Mouse (Mus musculus) cerebellum, adult 9-11 months (tissue): ENCODE data around the gene Jagn1.

ENCODE experiments used
- DNase-seq: peaks from one replicate; pipeline ENCODE4 v3.0.0; 2022

Jagn1 gene

DNA sequence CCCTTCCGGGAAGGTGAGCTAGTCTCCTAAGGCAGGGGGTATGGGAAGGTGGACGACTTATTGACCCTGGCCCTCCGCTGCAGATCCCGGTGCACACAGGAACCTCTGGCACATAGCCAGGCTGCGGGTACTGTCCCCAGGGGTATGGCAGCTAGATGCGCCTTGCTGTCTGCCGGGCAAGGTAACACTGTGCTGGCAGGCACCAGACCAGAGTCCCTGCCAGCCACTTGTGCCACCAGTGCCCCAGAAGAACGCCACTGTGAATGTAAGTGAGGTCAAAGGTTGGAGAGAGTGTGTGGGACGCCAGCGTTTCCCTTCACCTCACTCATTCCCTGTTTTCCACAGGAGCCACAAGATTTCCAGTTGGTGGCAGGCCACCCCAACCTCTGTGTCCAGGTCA is 36.5 kb downstream of the Jagn1 start:
- peak; percentile 36 for DNase-seq

DNA sequence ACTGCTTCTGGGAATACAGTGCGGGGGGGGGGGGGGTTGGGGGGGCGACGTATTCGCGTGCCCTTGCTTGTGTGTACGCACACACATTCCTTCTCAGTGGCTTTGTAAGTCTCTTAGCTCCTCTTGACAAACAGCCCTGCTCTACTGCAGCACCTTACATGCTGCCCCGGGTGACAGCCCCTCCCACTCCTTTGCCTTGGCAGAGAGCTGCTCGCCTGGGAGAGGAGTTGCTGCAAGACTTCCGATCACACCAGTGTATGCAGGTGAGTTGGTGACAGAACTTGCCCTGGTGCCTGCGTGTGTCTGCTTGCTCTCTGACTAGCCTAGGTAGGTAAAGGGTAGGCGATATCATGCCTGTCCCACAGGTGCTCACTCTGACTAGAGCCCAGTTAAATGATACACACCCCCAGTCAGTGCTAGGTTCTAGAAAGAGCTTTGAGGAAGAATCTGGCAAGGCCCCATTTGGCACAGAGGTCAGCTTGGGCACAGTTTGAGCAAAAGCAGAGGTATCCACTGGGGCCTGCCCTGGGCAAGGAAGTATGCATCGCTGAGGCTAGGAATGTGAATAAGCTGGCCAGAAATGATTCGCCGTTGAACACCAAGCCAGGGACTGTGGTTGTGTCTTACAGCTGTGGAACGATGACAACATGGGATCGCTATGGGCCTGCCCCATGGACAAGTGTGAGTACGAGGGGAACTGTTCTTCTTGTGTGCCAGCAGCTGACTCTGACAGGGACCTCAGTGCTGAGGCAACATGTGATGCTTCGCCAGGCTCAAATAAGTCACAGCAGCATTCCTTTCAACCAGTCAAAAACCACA is 38.4 kb downstream of the Jagn1 start:
- peak; percentile 48 for DNase-seq

DNA sequence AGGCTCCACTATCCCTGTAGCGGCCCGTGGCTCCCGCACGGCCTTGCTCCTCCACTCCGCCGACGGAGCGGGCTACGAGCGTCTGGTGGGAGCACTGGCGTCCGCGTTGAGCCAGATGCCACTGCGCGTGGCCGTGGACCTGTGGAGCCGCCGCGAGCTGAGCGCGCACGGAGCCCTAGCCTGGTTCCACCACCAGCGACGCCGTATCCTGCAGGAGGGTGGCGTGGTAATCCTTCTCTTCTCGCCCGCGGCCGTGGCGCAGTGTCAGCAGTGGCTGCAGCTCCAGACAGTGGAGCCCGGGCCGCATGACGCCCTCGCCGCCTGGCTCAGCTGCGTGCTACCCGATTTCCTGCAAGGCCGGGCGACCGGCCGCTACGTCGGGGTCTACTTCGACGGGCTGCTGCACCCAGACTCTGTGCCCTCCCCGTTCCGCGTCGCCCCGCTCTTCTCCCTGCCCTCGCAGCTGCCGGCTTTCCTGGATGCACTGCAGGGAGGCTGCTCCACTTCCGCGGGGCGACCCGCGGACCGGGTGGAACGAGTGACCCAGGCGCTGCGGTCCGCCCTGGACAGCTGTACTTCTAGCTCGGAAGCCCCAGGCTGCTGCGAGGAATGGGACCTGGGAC is 40.2 kb downstream of the Jagn1 start:
- peak; percentile 77 for DNase-seq

DNA sequence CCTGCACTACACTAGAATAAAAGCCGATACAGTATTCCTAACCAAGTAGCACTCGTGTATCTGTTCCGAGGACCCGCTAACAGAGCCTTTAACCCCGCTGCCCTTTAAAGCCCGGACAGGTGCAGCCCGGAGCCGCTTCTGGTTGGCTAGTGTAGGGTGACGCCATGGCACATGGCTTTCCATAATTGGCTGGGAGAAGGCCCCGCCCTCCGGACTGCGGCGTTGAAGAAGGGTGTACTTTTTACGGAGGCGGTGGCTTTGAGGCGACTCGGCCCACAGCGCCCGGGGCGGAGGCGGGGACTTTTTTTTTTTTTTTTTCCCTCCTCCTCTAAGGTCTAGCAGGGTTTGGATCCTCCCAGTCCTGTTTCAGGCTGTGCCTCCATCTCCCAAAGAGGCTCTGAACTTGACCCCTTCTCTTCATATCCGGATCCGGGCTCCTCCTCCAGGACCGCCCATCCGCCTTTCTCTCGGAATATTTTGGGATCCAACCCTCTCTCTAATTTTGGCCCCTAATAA is 40.8 kb downstream of the Jagn1 start, which contains the start of gene Creld1:
Creld1 (plus strand) TSS at position 198 of the 516 bp plus-strand sequence.
- peak; percentile 98 for DNase-seq

DNA sequence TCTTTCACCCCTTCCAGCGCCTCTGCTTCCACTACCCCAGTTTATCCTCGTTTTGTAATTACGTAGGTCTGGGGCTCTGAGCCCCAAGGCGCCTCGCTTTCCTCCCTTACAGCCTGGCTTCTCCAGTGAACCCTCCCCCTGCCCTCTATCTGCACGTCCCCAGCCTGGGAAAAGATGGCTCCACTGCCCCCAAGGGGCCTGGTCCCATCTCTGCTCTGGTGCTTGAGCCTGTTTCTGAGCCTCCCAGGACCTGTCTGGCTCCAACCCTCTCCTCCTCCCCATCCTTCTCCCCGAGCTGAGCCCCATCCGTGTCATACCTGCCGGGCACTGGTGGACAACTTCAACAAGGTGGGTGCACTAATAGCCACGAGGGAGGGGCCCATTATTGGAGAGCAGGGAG is 41.4 kb downstream of the Jagn1 start:
- peak; percentile 75 for DNase-seq

DNA sequence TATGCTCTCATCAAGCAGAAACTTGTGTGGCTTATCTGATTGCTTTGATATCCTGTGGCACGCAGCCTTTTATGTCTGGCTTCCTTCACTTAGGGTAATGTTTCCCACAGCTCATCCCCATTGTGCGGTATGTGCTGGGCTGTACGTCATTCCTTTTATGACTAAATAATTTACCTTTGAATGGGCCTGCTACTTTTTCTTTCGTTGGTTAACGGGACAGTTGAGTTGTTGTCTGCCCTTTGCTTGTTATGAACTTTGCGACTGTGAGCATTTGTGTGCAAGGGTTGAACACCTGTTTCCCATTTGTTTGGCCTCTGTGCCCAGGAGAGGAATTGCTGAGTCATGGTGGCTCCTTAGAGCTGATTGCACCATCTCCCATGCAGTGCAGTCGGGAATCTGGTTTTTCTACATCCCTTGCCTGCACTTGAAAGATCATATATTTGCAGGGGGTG is 44.8 kb downstream of the Jagn1 start:
- DNase-seq, result no peak

DNA sequence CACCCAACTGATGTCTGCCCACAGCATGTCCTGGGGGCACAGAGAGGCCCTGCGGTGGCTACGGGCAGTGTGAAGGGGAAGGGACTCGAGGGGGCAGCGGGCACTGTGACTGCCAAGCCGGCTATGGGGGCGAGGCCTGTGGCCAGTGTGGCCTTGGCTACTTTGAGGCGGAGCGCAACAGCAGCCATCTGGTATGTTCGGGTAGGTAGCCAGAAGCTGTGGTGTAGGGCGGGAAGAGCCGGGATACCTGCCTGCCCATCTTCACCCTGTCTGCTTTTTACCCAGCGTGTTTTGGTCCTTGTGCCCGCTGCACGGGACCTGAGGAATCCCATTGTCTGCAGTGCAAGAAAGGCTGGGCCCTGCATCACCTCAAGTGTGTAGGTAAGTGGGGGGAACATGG is 47.0 kb downstream of the Jagn1 start:
- DNase-seq, result no peak

DNA sequence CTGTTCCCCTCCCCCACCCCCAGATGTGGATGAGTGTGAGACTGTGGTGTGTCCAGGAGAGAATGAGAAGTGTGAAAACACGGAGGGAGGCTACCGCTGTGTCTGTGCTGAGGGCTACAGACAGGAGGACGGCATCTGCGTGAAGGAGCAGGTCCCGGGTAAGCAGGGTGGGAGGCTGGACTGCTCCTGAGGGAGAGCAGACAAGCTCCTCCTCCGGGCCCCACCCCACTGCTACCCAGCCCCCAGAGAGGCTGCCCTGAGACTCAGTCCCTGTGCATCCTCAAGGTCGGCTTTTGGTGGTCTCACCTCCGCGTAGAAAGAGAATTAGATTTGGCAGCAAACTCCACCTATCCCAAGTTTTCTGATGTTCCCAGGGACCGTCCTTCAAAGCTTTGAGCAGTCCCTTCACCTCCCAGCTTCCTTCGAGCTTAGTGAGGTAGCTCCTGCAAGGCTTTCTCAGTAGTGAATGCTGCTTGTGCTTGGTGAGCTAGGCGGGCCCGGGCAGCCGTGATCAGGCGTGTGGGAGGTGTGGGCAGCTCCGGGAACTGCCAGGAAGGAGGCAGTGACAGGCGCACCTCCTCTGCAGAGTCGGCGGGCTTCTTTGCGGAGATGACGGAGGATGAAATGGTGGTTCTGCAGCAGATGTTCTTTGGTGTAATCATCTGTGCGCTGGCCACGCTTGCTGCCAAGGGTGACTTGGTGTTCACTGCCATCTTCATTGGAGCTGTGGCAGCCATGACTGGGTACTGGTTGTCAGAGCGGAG is 49.9 kb downstream of the Jagn1 start:
- no peak for DNase-seq

DNA sequence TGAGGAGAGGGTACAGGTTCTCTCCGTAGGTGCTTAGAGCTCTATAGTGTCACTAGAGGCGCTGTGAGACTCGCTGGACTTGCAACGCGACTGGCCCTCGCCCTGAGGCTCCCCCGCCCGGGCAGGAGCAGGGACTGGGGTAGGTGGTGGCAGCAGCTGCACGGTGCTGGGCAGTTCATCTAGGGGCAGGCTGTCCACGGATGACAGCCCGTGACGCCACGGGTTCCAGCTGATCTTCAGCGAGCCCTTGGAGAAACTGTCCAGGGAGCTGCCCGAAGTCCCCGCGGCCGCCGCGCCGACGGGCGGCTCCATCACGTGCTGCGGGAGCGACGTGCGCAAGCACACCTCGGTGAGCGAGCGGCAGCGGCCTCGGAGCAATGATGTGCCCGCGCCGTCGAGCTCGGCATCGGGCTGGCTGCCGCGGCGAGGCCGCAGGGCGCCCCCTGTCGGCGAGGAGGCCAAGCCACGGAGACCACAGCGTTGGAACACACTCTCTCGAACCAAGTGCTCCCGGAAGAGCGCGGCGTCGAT is 52.0 kb downstream of the Jagn1 start:
- no peak for DNase-seq

DNA sequence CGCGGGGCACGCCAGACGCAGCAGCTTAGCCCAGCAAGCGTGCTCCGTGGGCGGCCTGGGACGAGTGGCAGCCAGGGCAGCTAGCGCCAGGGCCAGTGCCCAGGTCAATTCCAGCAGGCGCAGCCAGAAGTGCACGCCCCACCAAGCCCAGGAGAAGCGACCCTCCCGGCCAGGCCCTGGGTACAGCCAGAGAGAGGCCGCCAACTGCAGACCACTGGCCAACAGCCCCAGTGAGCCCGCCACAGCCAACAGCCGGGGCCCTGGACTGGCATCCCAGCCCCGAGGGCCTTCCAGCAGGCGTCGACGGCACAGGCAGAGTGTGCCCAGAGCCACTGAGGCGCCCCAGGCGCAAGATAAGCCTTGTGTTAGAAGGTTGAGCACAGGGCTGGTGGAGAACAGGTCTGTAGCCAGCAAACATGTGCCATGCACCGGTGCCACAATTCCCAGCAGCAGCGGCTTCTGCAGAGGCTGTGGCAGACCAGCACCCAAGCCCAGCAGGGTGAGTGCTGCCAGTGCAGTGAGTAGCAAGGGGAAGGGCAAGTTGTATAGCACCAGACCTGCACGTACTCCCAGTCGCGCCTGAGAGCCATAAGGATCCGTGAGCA is 52.8 kb downstream of the Jagn1 start:
- DNase-seq, result no peak
